Mouse (Mus musculus) megakaryocyte, embryonic 14.5 days (primary cell): ENCODE data around the gene Gm2056. TPM values are rescaled to one million over a fixed set of nuclear protein-coding genes. Genes with fewer than 3 reads are reported as not detected.
"Not testable (repeated sequence)": the region's sequence is repeated elsewhere in the genome, so short reads cannot be mapped to it uniquely, and the experiment has no call there.

Experiments used
- H3K27me3 ChIP-seq: replicated peaks from 2 replicates; pipeline ENCODE3; 2012; ENCODE audit warnings: inconsistent platforms
- H3K36me3 ChIP-seq: replicated peaks from 2 replicates; pipeline ENCODE3; 2012; ENCODE audit warnings: low read length, inconsistent platforms, mixed read lengths
- H3K4me1 ChIP-seq: 2 replicates; pipeline ENCODE4 v1.6.1; 2012; ENCODE audit warnings: inconsistent platforms
- H3K4me3 ChIP-seq: replicated peaks from 2 replicates; pipeline ENCODE3; 2012; ENCODE audit warnings: moderate library complexity, mild to moderate bottlenecking, inconsistent platforms
- H3K9me3 ChIP-seq: 2 replicates; pipeline ENCODE4 v1.6.1; 2012; ENCODE audit warnings: inconsistent platforms
- polyA plus RNA-seq: library from polyadenylated mRNA; stranded (reverse); fragments of >175 nt; gene quantifications from 2 replicates; pipeline ENCODE4 v1.2.3, GENCODE M21; 2012; ENCODE audit warnings: low replicate concordance; ENCODE audit not compliant: insufficient read depth

Gene Gm2056
- not detected in 2 replicates for polyA plus RNA-seq

DNA sequence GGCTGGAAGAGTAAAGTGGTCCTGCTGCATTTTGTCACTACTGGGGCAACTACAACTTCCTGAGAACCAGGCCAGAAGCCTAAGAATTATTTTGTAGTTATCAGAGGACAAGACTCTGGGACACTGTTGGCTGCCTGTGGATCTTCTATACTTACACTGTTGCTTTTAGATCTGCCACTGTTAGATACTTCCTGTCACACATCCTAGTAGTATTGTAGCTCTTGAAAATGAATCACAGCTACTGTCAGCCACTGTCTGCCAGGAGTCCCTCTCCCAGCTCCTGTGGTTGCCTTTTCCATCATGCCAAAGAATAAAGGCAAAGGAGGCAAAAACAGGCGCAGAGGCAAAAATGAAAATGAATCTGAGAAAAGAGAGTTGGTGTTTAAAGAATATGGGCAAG lies at the start of gene Gm2056:
Gm2056 (plus strand) TSS at position 301 of the 400 bp plus-strand sequence.
- not testable (repeated sequence) for H3K4me1 ChIP-seq

GRCm38 (mm10) chr12:87984000-87984399 lies 42.8 kb upstream of the Gm2056 start:
- not testable (repeated sequence) for H3K9me3 ChIP-seq, H3K4me1 ChIP-seq, H3K4me3 ChIP-seq, H3K27me3 ChIP-seq, H3K36me3 ChIP-seq

More for the DNA sequence above, at the start of gene Gm2056:
- not testable (repeated sequence) for H3K36me3 ChIP-seq, H3K27me3 ChIP-seq, H3K4me3 ChIP-seq, H3K9me3 ChIP-seq

GRCm38 (mm10) chr12:88004118-88004517 lies 22.7 kb upstream of the Gm2056 start:
- H3K4me3 ChIP-seq, H3K36me3 ChIP-seq, H3K4me1 ChIP-seq, H3K27me3 ChIP-seq, H3K9me3 ChIP-seq: not testable (repeated sequence)

DNA sequence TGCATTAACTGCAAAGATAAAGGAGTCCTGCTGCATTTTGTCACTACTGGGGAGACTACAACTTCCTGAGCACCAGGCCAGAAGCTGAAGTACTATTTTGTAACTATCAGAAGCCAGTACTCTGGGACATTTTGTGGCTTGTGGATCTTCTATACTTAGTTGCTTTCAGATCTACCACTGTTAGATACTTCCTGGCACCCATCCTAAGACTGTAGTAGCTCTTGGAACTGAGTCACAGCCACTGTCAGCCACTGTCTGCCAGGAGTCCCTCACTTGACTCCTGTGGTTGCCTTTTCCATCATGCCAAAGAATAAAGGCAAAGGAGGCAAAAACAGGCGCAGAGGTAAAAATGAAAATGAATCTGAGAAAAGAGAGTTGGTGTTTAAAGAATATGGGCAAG lies 15.3 kb upstream of the Gm2056 start, which contains the start of gene Gm2075:
Gm2075 (plus strand) TSS at position 301 of the 400 bp plus-strand sequence.
- H3K36me3 ChIP-seq, H3K27me3 ChIP-seq, H3K4me1 ChIP-seq, H3K9me3 ChIP-seq, H3K4me3 ChIP-seq: not testable (repeated sequence)

GRCm38 (mm10) chr12:88018671-88019070 lies 8.1 kb upstream of the Gm2056 start, which contains the start of gene Gm6803:
Gm6803 (minus strand) TSS chr12:88018771.
- H3K4me3 ChIP-seq, H3K9me3 ChIP-seq, H3K36me3 ChIP-seq, H3K27me3 ChIP-seq, H3K4me1 ChIP-seq: not testable (repeated sequence)

DNA sequence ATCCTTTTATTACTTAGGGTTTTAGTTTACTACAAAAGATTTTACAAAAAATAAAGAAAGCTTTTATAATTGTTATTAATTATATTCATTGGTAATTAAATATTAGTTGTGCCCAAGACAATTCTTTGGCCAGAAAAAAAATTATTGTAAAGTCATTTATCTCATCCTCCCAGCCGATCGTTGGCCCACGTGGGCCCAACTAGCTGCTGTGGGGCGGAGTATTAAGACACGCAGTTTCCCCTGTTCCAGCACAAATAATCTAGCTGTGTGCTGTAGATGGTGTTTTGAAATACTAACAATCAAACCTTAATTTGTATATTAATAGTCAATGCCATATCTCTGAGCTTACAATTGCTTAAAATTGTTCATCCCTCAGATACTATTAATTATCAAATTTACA lies 5.4 kb downstream of the Gm2056 start:
- H3K36me3 ChIP-seq, H3K9me3 ChIP-seq, H3K4me3 ChIP-seq, H3K4me1 ChIP-seq, H3K27me3 ChIP-seq: not testable (repeated sequence)

DNA sequence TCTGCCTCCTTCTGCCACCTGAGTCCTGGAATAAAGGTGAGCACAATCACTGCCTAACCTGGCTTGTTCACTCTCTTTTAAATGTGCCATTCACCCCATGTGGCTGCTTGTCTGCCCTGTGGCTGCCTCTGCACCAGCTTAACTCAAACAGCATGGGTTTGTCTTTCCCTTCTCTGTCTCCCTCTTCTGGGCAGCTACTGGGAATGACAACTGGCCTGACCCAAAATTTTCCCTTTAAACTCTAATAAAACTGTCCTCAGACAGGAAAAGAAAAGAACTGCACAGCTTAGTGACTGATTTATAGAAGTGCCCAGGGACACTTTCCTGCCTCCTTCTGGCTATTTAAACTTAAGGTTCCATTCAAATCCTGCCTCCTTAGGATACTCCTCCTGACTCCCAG lies 12.3 kb downstream of the Gm2056 start:
- H3K9me3 ChIP-seq, H3K4me1 ChIP-seq, H3K27me3 ChIP-seq, H3K4me3 ChIP-seq, H3K36me3 ChIP-seq: not testable (repeated sequence)

- not testable (repeated sequence) for H3K4me3 ChIP-seq, H3K36me3 ChIP-seq, H3K9me3 ChIP-seq, H3K27me3 ChIP-seq, H3K4me1 ChIP-seq
Observed at GRCm38 (mm10) chr12:88039703-88040102, 12.9 kb downstream of the Gm2056 start.

DNA sequence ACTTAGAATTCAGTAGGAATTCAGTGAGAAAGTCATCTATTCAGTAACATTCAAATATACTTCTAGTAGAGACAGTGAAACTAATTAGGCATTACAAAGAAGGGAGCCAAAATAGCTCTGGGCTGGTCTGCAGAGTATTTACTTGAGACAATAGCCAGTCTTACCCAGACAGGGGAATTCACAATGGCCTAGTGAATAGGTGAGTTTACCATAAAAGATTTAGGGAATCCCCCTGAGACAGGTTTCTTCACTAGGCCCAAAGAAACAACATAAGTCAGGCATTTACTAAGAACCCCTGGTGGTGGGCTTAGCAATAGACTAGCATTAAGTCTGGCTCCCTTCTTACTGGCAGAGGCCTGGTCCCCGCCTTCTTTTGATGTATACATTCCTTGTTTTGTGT lies 18.4 kb downstream of the Gm2056 start:
- H3K4me1 ChIP-seq, H3K36me3 ChIP-seq, H3K27me3 ChIP-seq, H3K9me3 ChIP-seq, H3K4me3 ChIP-seq: not testable (repeated sequence)

Other genes with a start within 250 kb of the Gm2056 start
- gene Gm21936, start 231.5 kb upstream of the Gm2056 start, polyA plus RNA-seq, result not detected in 2 replicates
- gene BB287469, start 210.4 kb upstream of the Gm2056 start, polyA plus RNA-seq, result not detected in 2 replicates
- not detected in 2 replicates for gene Gm2001, start 184.7 kb upstream of the Gm2056 start, polyA plus RNA-seq
- not detected in 2 replicates for gene Gm2016, start 152.9 kb upstream of the Gm2056 start, polyA plus RNA-seq
- not detected in 2 replicates for gene Gm2022, start 131.6 kb upstream of the Gm2056 start, polyA plus RNA-seq
- not detected in 2 replicates for gene Gm2035, start 107.1 kb upstream of the Gm2056 start, polyA plus RNA-seq
- not detected in 2 replicates for gene Gm2042, start 72.9 kb upstream of the Gm2056 start, polyA plus RNA-seq
- gene Gm2075, start 15.2 kb upstream of the Gm2056 start, polyA plus RNA-seq, result not detected in 2 replicates
- gene Gm6803, start 8.2 kb upstream of the Gm2056 start, polyA plus RNA-seq, result not detected in 2 replicates
- gene Gm16368, start 56.7 kb downstream of the Gm2056 start, polyA plus RNA-seq, result not detected in 2 replicates
- gene Gm10436, start 155.1 kb downstream of the Gm2056 start, polyA plus RNA-seq, result not detected in 2 replicates
- gene Gm8332, start 223.1 kb downstream of the Gm2056 start, polyA plus RNA-seq, result not detected in 2 replicates
- not detected in 2 replicates for gene Gm5662, start 247.5 kb downstream of the Gm2056 start, polyA plus RNA-seq